Mouse (Mus musculus): ENCODE data around the gene Dusp2. TPM values are rescaled to one million over a fixed set of nuclear protein-coding genes. Genes with fewer than 3 reads are reported as not detected.

The Dusp2 gene
- polyA plus RNA-seq, 1 experiment from 2014 or later = 6.1 TPM

GRCm38 (mm10) chr2:127378611-127378990 lies 42.6 kb downstream of the Dusp2 start:
- H3K9me3 ChIP-seq (ENCODE audit: control insufficient read depth, low read length) = no peaks in the 10 kb centered on the region
- H3K9ac ChIP-seq (ENCODE audit: low read length) = no peak overlapping the region
- no peak overlapping the region for H3K4me3 ChIP-seq (ENCODE audit: low read length)
- H3K27me3 ChIP-seq (ENCODE audit: control insufficient read depth, insufficient read depth, low read depth, low read length) = no peaks in the 10 kb centered on the region
- no peaks in the 10 kb centered on the region; the same call in 1 of the 2 replicates for H3K4me1 ChIP-seq (replicated peaks; ENCODE audit: control insufficient read depth, insufficient read depth, low read length)
- WGBS = 53% methylated on average over 7 of the region's 7 CpGs
- H3K27ac ChIP-seq (ENCODE audit: low read length) = no peak overlapping the region
- peak; percentile 28; the same call in 1 of the 2 replicates for ATAC-seq (ENCODE audit: low read depth)
- no peak overlapping the region for H3K4me2 ChIP-seq (ENCODE audit: low read depth, low read length)
- no peaks in the 10 kb centered on the region for H3K36me3 ChIP-seq (ENCODE audit: control insufficient read depth, insufficient read depth, low read length)

GRCm38 (mm10) chr2:127379250-127379649 lies 43.3 kb downstream of the Dusp2 start:
- no peak overlapping the region for H3K4me3 ChIP-seq (ENCODE audit: low read length)
- no peak for ATAC-seq (ENCODE audit: low read depth)
- H3K4me1 ChIP-seq (replicated peaks; ENCODE audit: control insufficient read depth, insufficient read depth, low read length) = no peaks in the 10 kb centered on the region; the same call in 1 of the 2 replicates
- no peak overlapping the region for H3K9ac ChIP-seq (ENCODE audit: low read length)
- H3K9me3 ChIP-seq (ENCODE audit: control insufficient read depth, low read length) = no peaks in the 10 kb centered on the region
- H3K27ac ChIP-seq (ENCODE audit: low read length) = no peak overlapping the region
- H3K4me2 ChIP-seq (ENCODE audit: low read depth, low read length) = no peak overlapping the region
- H3K36me3 ChIP-seq (ENCODE audit: control insufficient read depth, insufficient read depth, low read length) = no peaks in the 10 kb centered on the region
- no peaks in the 10 kb centered on the region for H3K27me3 ChIP-seq (ENCODE audit: control insufficient read depth, insufficient read depth, low read depth, low read length)
- WGBS = 54% methylated on average over 3 of the region's 3 CpGs

- Histone ChIP-seq H3K9me3 (ENCODE audit: control insufficient read depth, low read length) (no peaks in the 10 kb centered on the region), H3K27me3 (ENCODE audit: control insufficient read depth, insufficient read depth, low read depth, low read length) (no peaks in the 10 kb centered on the region), H3K9ac (ENCODE audit: low read length) (no peak overlapping the region), H3K4me1 (replicated peaks; ENCODE audit: control insufficient read depth, insufficient read depth, low read length) (no peaks in the 10 kb centered on the region), H3K36me3 (ENCODE audit: control insufficient read depth, insufficient read depth, low read length) (no peaks in the 10 kb centered on the region), H3K4me2 (ENCODE audit: low read depth, low read length) (no peak overlapping the region), H3K27ac (ENCODE audit: low read length) (no peak overlapping the region), H3K4me3 (ENCODE audit: low read length) (no peak overlapping the region)
- ATAC-seq (ENCODE audit: low read depth) = no peak
- WGBS = 40% methylated on average over 7 of the region's 7 CpGs
These were observed 47.9 kb downstream of the Dusp2 start for GRCm38 (mm10) chr2:127383881-127384280.

- H3K9me3 ChIP-seq (ENCODE audit: control insufficient read depth, low read length) = no peaks in the 10 kb centered on the region
- H3K27me3 ChIP-seq (ENCODE audit: control insufficient read depth, insufficient read depth, low read depth, low read length) = no peaks in the 10 kb centered on the region
- no peaks in the 10 kb centered on the region for H3K4me1 ChIP-seq (replicated peaks; ENCODE audit: control insufficient read depth, insufficient read depth, low read length)
- no peak overlapping the region for H3K4me3 ChIP-seq (ENCODE audit: low read length)
- no peak overlapping the region for H3K27ac ChIP-seq (ENCODE audit: low read length)
- no peak overlapping the region for H3K9ac ChIP-seq (ENCODE audit: low read length)
- H3K36me3 ChIP-seq (ENCODE audit: control insufficient read depth, insufficient read depth, low read length) = no peaks in the 10 kb centered on the region
- no peak for ATAC-seq (ENCODE audit: low read depth)
- 54% methylated on average over 2 of the region's 2 CpGs for WGBS
- no peak overlapping the region for H3K4me2 ChIP-seq (ENCODE audit: low read depth, low read length)
These were observed 51.6 kb downstream of the Dusp2 start for GRCm38 (mm10) chr2:127387521-127387920.

Other genes starting within 250 kb of the Dusp2 start
- 102 and 108 TPM in 2 replicates for gene Ncaph, start 202.2 kb upstream of the Dusp2 start, polyA plus RNA-seq (2015; fragmentation: Nextera tagmentation; extraction: Ambion mirVana)
- gene Itpripl1, start 192.7 kb upstream of the Dusp2 start, polyA plus RNA-seq (2015; fragmentation: Nextera tagmentation; extraction: Ambion mirVana) = 29.3 and 29.4 TPM in 2 replicates
- gene 1810024B03Rik, start 127.9 kb upstream of the Dusp2 start, polyA plus RNA-seq (2015; fragmentation: Nextera tagmentation; extraction: Ambion mirVana) = 1.8 and 1.9 TPM in 2 replicates
- 51.9 and 53.7 TPM in 2 replicates for gene Snrnp200, start 127.8 kb upstream of the Dusp2 start, polyA plus RNA-seq (2015; fragmentation: Nextera tagmentation; extraction: Ambion mirVana)
- 69.9 and 75.9 TPM in 2 replicates for gene Ciao1, start 88.3 kb upstream of the Dusp2 start, polyA plus RNA-seq (2015; fragmentation: Nextera tagmentation; extraction: Ambion mirVana)
- 26.5 and 26.6 TPM in 2 replicates for gene Tmem127, start 88.3 kb upstream of the Dusp2 start, polyA plus RNA-seq (2015; fragmentation: Nextera tagmentation; extraction: Ambion mirVana)
- 56.8 and 57.3 TPM in 2 replicates for gene Stard7, start 65.9 kb upstream of the Dusp2 start, polyA plus RNA-seq (2015; fragmentation: Nextera tagmentation; extraction: Ambion mirVana)
- not detected in 2 replicates for gene Astl, start 2.5 kb downstream of the Dusp2 start, polyA plus RNA-seq (2015; fragmentation: Nextera tagmentation; extraction: Ambion mirVana)
- 0.30 and 0.50 TPM in 2 replicates for gene Adra2b, start 27.0 kb downstream of the Dusp2 start, polyA plus RNA-seq (2015; fragmentation: Nextera tagmentation; extraction: Ambion mirVana)
- 0.30 and 0.38 TPM in 2 replicates for gene Gpat2, start 89.0 kb downstream of the Dusp2 start, polyA plus RNA-seq (2015; fragmentation: Nextera tagmentation; extraction: Ambion mirVana)
- gene Fahd2a, start 108.4 kb downstream of the Dusp2 start, polyA plus RNA-seq (2015; fragmentation: Nextera tagmentation; extraction: Ambion mirVana) = 21.4 and 21.7 TPM in 2 replicates
- gene Kcnip3, start 185.9 kb downstream of the Dusp2 start, polyA plus RNA-seq (2015; fragmentation: Nextera tagmentation; extraction: Ambion mirVana) = 2.5 and 3.4 TPM in 2 replicates
- gene Prom2, start 205.3 kb downstream of the Dusp2 start, polyA plus RNA-seq (2015; fragmentation: Nextera tagmentation; extraction: Ambion mirVana) = 3.4 and 3.5 TPM in 2 replicates

Measured in lung, embryonic 16.5 days (tissue).